Mouse (Mus musculus): ENCODE data around the gene 1600012H06Rik.
"Not testable (repeated sequence)": the region's sequence is repeated elsewhere in the genome, so short reads cannot be mapped to it uniquely, and the experiment has no call there.

Gene 1600012H06Rik

GRCm38 (mm10) chr17:14949161-14949827, 6.3 kb downstream of the 1600012H06Rik start:
- DNase-seq: no peak

DNA sequence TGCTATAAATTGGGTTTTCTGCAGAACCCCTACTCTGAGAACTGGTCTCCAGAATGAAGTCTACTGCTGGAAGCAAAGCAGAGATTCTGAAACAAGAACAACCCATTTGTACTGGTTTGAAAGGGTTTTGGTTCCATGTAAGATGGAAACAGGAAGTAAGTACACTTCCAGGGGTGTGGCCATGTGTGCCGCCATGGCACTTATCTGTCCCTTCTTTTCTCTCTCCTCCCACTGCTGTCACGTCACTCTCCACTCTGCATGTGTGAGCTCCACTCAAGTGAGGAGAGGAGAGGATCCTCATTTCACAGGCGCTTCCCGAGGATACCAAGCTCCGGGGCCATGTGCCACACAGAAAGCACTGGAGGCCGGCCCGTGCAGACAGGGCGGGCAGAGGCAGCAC, 10.5 kb downstream of the 1600012H06Rik start:
- DNase-seq: no peak

DNA sequence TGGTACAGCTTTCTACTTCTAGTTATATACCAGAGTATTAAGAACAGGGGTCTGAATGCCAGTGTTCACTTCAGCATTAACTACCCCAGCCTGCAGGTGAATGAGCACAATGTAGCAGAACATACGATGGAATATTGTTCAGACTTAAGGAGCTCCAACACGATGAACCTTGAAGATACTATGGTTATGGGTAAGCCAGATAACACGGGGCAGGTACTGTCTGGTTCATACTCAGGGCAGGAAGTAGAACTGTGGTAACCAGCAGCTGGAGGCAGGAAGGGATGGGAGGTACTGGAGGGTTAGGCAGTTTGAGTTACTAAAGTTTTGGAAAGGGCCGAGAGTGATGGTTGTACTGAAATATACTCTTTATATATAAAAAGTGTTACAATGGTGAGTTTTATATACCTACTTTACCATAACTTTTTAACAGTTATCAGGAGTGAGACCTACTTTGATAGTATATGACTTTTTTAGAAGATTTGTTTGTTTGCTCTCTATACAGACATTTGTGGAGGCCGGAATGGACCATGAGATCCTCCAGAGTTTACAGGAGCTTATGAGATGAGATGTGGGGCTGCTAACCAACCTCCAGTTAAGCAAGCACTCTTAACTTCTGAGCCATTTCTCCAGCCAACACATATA, 15.8 kb downstream of the 1600012H06Rik start:
- no peak for DNase-seq

- no peak for DNase-seq
These were observed 17.0 kb downstream of the 1600012H06Rik start for GRCm38 (mm10) chr17:14959979-14960378.

DNA sequence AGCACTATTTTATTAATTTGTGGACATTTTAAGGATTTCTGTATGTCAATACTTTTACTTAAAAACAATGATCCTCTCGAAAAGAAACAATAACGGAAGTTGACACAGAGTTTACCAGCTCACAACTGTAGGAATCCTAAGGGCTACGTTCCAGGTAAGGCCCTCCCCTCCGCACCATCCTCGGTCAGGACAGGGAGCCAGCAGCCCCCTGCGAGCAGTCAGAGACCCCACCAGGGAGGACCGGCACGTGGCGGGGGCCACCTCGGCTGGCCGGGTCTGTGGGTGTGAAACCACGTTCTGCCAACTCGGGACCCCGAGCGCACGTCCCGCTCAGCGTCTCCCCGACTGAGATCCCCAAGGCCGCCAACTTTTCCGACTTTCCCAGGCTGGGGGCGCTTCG, 17.5 kb downstream of the 1600012H06Rik start:
- no peak for DNase-seq

- DNase-seq: not testable (repeated sequence)
These were observed 18.1 kb downstream of the 1600012H06Rik start, which contains the start of gene Phf10 for GRCm38 (mm10) chr17:14960951-14961556. Gene Phf10, minus strand, starts transcription at chr17:14961273.

DNA sequence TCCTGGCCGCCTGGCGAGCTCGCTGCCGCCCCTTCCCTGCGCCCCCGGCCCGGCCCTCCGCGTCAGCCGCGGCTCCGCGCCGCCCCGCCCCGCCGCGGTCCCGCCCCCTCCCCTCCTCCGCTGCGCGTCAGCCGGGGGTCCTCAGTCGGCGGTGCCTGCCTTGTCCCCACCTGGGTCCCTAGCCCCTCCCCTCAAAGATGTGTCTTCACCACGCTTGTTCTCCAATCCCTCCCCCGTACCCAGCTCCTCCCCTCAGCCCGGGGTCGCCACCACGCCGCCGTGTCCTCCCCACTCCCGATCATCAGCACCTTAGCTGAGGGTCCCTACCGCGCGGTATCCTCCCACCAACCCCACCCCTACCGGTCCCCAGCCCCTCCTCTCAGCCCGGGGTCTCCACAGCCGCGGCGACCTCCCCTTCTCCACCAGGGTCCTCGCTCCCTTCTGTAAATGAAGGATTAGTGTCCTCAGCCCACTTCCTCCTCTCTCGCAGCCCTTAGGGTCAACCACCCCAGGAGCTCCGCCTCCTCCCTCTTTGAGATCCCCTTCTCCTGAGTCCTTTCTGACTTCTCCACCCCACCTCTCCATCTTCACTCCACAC, 18.7 kb downstream of the 1600012H06Rik start:
- not testable (repeated sequence) for DNase-seq

DNA sequence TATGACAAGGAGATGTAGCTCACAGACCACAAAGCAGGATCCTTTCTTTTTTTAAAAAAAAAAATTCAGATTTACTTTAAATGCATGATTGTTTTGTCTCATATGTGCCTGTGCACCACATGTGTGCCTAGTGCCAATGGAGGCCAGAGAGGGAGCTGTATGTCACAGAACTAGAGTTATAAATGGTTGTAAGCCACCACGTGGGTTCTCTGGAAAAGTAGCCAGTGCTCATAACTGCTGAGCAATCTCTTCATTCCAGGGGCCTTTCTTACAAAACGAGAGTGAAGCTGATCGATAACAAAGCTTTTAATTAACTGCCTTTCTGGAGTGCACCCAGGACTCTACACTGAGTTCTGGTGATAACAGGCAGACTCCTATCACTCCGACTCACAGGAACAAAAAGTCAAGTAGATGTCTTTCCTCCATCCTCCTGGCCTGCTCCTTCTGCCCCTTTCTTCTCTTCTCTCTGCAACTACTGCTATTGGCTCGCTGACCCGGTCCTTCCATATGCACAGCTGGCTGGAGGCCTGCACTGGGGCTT, 25.5 kb downstream of the 1600012H06Rik start:
- not testable (repeated sequence) for DNase-seq

- DNase-seq: not testable (repeated sequence)
These were observed 34.9 kb downstream of the 1600012H06Rik start for GRCm38 (mm10) chr17:14977718-14978361.

DNA sequence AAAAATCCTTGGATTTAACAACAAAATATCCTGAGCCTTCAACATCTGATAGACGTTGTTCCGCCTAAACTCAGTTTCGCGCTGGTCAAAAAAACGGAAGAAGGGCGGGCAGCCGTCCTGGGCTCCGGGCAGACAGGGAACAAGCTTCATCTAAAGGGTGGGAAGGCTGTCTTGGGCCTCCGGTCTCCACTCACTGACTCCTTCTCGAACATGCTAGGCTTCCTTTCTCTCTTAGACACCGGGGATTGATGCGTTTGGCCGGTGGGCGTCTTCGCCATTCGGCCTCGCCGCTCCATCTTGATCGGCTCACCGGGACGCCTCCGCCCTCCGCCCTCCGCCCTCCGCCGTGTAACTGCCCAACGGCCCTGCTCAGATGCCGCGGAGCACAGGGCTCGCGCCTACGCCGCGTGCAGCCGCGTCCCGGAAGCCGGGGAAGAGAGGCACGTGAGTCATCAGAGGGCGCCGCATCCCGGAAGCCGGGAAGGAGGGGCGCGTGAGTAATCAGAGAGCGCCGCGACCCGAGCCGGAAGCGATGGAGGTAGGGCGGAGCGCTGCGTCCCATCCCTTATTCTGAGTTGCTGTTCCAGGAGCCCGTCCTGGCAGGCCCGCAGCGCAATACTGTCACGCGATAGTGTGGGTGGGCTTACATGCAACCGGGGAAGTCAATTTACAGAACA, 35.5 kb downstream of the 1600012H06Rik start, which contains the start of the genes 9030025P20Rik and Gm3417:
Gene 9030025P20Rik (plus strand): TSS at position 107 of the 677 bp plus-strand sequence.
Gene Gm3417 (minus strand): TSS at position 429 of the 677 bp plus-strand sequence.
- DNase-seq: not testable (repeated sequence)

DNA sequence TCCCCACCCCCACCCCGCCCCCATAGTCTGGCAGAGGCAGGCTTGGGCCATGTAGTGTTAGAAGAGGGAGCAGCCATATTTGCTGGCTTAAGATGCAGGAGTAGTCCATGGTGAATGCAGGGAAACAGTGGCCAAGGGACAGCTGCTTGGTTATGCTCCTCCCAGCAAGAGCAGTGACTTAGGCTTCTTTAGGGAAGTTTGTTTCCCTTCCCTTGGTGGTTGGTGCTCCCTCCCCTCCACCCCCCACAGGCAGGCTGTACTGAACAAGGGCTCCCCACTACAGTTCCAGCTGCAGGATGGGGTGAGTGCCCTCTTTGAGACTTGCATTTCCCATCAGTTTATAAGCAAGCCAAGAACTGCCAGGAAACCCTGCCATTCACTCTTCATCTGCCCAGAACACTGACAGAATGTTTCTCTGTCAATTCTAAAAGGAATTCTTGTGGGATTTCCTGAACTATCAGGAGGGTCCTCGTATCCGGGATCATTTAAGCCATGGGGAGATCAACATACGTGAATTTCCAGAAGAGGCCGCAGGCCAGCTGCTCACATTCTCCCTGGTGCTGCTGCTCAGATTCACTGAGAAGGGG, 47.2 kb downstream of the 1600012H06Rik start:
- DNase-seq: not testable (repeated sequence)

GRCm38 (mm10) chr17:14992522-14993138, 49.6 kb downstream of the 1600012H06Rik start:
- not testable (repeated sequence) for DNase-seq

DNA sequence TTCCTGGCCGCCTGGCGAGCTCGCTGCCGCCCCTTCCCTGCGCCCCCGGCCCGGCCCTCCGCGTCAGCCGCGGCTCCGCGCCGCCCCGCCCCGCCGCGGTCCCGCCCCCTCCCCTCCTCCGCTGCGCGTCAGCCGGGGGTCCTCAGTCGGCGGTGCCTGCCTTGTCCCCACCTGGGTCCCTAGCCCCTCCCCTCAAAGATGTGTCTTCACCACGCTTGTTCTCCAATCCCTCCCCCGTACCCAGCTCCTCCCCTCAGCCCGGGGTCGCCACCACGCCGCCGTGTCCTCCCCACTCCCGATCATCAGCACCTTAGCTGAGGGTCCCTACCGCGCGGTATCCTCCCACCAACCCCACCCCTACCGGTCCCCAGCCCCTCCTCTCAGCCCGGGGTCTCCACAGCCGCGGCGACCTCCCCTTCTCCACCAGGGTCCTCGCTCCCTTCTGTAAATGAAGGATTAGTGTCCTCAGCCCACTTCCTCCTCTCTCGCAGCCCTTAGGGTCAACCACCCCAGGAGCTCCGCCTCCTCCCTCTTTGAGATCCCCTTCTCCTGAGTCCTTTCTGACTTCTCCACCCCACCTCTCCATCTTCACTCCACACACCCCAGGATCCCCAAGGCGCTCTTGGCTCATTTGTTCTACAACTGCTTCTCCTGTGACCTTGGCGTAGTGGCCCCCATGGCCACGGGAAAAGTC, 50.3 kb downstream of the 1600012H06Rik start:
- DNase-seq: not testable (repeated sequence)

DNA sequence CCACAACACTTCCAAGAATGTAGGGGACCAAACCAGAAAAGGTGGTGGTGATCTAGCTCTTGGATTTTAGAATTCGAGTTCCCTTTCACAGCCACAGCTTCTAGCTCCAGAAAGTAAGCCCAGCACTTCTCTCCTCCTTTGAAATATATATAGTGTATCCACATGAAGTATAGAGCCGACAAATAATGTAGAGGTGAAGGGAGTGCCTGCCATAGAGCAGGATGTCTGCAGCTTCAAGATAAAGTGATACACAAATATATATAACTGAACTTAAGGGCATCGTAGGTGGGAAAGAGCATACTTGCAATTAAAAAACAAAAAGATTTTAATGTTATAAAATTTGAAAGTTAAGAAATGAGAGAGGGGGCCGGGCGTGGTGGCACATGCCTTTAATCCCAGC, 51.2 kb downstream of the 1600012H06Rik start:
- DNase-seq: not testable (repeated sequence)

GRCm38 (mm10) chr17:15000047-15000446, 57.1 kb downstream of the 1600012H06Rik start:
- DNase-seq: not testable (repeated sequence)

- DNase-seq: not testable (repeated sequence)
These were observed 66.1 kb downstream of the 1600012H06Rik start for GRCm38 (mm10) chr17:15009088-15009487.
